Mouse (Mus musculus): ENCODE measurements around the gene Foxd2.

Gene Foxd2

DNA sequence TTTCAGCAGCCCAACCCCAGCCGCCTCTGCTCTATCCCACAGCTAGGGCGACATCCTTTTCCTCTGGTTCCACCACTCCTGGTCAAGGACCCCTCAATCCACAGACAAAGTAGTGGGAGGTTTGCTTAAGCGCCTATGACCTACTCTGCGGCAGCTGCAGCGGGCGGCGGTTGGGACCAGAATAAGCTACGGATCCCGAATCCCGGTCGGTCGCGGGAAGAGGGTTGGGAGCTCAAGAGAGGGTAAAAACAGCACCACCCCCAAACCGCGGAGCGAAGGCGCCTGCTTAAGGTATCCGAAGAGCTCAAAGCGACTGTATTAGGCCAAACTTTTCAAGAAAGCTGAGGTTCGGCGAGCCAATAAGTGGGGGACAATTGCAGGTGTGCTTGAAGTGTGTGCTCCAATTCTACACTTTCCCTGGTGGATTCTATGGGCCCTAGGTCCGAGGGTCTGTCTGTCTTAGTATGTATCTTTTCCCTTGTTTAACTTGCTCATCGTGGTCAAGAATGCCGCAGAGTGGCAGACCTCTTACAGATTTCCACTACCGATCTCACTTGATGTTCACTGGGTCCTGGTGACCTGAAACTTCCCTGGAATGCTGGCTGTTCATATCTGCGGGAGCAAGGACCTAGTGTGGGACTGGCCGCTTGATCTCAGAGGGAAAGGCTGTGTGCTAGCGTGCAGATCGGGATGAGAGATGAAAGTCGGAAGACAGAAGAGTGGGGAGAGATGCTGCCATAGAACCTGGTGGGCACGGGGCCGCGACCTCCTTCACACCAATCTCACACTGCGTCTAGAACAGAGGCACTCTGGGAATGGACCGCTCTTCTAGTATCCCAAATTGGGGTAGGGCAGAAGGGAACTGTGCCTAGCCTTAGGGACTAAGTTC, 4.3 kb upstream of the Foxd2 start:
- DNase-seq (ENCODE audit: low spot score): no peak

DNA sequence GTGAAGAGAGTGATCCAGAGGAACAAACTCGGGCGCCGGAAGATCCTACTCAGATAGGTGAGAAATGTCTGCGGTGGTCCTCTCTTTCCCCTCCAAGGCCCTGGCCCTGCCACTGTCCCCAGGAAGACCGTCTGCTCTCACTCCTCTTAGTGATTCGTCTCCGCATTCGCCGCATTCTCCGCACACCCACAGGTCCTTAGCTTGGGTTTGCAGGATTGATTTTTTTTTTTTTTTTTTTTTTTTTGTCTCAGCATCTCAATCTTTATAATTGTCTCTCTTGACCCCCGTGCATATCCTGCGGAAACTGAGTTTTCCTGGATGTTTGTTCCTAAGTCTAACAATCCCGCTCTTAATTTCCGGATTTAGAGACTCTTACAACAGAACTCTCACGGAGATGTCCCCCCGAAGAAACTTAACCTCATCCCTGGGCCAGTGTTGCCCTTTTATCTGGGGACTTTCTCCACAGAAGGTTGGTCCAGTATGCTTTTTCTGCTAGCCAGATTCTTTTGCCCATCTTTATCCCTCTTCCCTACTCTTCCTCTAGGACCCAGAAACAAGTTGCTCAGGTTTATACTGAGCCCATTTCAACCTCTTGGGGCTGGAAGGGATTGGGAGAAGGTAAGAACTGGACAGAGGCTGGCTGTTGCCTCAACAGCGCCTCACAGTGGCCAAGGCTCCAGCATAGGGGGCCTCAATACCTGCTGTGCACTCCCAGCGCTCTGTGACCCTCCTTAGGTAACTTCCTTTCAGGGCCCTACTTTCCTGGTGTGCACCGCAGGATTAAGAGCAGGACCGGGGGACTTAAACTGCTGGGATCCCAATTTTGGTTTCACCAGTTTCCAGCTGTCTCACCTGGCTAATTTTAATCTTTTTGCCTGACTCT, 1.2 kb upstream of the Foxd2 start:
- DNase-seq (ENCODE audit: low spot score): no peak

DNA sequence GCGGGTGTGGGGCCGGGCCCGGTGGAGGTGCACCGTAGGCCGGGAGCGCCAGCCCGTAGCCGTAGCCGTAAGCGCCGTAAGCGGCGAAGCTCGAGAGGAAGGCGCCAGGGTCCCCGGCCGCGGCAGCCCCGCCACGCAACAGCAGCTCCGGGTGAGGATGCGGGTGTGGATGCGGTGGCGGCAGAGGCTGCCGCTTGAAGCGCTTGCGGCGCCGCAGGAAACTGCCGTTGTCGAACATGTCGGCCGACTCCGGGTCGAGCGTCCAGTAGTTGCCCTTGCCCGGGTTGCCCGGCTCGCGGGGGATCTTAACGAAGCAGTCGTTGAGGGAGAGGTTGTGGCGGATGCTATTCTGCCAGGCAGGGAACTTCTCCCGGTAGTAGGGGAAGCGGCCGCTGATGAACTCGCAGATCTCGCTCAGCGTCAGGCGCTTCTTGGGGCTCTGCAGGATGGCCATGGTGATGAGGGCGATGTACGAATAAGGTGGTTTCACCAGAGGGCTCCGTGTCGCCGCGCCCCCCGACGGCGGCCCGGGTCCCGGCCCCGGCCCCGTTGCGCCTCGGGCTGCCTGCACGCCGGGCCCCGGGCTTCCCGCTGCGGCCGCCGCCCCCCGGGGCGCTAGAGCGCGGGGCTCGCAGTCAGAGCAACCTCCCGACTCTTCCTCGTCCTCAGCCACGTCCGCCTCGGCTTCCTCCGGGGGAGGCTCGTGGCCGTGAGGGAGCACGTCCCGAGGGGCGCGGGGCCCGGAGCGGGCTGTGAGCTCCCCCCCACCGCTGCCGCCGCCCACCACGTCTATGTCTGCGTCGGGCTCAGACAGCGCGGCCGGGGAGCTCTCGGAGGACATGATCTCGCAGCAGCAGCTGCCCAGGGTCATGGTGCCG, 483 bp downstream of the Foxd2 start:
- no peak for DNase-seq (ENCODE audit: low spot score)

DNA sequence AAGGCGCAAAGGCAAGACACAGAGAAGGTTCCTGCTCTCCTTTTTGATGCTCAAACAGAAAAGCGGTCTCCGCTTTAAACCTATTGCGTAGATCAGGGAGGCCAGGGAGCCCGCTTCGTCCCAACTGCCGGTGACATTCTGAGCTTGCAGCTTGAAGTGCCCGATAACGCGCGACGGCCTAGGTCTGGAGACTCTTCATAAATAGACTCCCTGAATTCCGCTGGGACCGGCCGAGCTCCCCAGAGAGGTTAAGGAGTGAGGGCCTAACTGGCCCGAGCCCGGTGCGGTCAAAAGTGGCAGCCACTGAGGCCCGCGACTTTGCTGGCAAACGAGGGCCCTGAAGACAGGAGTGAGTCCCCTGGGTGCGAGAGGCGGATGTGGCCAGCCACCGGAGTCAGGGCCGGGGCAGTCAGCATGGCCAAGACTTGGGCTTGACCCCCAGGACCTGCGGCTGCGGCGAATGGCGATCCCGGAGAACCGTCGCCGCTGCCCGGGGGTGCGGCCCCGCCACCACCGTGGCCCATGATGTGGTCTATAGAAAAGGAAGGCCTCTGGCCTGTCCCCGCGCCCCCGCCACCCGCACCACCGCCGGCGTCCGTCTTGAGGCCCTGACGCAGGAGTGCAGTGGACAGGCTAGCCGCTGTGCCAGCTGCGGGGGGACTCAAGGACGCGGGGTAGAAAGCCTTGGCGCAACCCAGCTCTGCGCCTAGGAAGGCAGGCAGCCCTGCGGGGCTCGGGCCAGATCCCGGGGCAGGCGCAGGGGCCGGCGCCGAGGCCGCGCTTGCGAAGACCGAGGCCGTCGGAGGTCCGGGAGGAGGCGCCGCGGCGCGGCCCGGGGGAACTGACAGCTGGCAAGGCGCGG, 1.4 kb downstream of the Foxd2 start:
- no peak for DNase-seq (ENCODE audit: low spot score)

DNA sequence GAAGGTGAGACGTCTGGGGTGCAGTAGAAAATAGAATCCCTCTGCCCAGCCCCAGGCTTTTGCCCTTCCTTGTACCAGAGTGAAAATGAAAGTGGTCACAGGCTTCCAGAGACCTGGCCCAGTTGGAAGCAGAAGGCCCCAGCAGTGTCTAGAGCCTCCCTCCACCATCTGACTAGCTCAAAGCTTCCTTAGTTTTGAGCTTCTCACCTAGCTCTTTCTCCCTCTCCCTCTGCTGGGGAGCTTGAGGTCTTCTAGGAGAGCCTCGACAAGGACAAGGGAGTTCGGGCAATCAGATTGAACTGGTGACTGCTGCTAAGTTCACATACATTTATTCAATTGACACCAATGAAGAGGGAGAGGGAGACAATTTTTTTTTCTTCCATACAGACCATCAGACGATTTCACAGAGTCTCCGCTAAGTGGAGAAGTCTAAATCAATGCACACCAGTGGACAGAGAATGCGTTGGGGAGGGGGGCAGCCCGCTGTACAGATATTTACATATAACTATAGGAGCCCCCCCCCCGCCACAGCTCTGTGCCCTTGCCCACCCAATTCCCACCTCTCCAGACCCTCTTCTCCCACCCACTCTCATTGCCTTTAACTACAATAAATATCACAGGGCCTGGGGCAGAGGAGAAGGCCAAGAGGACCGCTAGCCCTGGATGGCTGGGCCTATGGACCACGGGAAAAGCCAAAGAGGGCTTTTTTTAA, 2.5 kb downstream of the Foxd2 start:
- no peak for DNase-seq (ENCODE audit: low spot score)

DNA sequence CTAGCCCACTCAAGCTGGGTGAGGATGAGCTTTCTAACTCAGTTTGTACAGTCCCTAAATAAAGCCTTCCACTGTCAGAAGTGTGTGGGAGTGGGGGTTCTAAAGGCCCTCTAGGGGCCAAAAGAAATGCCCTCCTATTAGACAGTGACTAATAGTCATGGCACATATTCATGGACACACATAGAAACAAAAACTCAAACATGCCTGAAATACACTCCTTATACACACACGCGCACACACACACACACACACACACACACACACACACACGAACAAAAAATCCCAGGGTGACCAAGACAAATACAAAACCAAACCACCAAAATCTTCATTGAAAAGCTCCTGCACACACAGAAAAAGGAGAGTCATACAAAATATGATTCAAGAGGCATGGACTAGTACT, 3.2 kb downstream of the Foxd2 start:
- no peak for DNase-seq (ENCODE audit: low spot score)

DNA sequence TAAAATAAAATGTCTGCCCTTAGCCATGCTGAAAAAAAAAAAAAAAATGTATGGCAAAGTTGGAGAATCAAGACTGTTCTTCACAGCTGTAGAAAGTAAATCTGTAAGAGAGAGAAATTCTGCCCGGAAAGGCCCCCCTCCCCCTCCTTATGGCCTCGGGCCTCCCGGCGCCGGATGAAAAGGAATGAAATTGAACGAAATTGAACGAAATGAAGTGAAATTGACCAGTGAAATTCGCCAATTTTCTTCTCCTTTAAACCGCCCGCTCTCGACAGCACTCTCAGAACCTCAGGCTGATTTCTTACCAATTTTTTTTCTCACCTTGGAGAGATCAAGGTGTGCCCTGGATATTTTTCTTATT, 5.3 kb downstream of the Foxd2 start:
- DNase-seq (ENCODE audit: low spot score): no peak

DNA sequence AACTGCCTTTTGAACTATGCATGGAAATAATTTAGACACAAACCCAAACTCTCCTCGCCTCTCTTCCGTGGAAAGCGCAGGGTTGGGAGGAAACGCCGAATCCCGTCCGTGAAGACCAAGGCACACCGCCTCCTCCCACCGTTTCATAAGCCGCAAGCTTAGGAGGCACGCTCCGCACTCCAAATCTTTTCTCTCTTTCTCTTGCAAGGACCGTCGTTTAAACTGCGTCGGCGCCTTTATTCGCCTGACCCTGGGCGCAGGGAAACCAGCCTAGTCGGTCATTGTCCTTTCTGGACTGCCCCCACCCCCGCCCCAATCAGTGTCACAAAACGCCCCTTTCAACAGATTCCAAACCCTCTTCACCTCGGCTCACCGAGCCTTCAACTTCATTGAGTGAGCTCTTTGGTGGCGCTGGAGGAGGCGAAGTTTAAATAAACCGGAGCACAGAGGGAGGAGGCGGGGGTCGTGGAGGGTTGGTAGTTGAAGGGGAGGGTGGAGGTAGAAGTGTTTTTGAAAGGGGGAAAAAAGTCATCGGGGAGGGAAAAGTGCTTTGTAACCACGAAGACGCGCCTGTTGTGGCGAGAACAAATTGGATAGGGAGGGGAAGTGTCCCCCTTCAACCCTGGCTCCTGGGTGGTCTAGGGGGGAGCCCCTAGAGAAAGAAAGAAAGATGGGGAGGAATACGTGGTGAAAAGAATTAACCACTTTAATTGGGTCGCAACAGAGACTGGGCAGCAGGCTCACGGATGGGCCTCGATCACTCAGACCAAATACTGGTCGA, 5.8 kb downstream of the Foxd2 start:
- no peak for DNase-seq (ENCODE audit: low spot score)

DNA sequence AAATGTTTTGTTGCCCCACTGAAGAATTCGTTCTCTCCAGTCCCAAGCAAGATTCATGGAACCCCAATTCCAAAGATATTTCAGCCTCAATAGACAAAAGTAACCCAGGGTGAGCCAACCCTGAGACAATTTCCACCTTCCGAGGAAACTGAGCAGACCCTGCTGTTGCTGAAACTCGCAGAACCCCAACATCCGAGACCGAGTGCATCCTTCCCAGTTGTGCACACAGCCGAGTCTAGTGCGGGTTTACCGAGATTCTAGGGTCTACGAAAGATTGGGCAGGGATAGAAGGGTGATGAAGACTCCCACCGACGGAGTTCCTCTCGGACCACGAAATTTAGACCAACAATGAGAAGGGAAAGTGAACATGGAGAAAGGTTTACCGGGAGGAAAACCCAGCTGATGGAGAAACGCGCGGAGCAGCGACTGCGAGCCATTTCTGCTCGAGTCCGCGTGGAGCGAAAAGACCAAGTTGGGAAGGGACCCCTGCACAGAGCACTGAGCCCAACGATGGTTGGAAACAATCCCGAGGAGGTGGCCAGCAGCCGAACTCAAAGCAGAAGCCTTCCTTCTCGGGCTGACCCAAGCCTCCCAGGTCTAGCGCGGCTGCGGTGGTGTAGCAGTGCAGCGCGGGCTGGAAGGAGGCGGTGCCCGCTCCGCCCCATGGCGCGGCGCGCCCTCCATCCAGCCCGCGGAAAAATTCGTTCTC, 6.9 kb downstream of the Foxd2 start:
- no peak for DNase-seq (ENCODE audit: low spot score)

DNA sequence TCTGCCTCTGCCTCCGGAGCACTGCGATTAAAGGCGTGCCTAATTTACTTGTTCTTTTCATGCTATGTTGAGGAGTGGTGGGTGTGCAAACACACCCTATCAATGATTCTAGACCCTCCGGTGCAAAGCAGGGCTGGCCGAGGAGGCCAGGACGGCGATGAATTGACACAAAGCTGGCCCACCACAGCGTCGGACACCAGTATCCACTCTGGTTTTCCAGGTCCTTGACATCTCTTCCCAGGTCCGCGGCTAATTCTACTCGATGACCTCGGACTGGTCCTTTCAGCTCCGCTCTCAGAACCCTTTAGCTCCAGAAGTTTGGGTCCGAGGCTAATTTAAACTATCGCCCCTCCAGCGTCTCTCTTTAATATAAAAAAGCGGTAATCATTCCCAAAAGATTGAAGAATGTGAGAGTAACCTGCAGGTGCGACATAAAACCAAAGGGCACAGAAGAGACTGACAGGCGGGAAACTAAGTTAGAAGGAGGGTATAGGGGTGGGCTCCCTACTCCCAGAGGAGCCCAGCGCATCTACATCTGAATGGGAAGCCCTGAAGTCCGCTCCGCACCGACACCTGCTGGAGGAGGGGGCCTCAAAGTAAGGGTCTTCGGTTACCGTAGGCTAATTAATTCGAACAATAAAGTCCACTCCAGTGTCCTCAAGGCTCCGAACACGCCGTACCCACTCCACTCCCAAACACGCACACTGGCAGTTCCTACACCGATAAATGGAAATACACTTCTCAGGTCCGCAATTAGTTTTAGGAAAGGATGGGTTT, 7.6 kb downstream of the Foxd2 start:
- no peak for DNase-seq (ENCODE audit: low spot score)

DNA sequence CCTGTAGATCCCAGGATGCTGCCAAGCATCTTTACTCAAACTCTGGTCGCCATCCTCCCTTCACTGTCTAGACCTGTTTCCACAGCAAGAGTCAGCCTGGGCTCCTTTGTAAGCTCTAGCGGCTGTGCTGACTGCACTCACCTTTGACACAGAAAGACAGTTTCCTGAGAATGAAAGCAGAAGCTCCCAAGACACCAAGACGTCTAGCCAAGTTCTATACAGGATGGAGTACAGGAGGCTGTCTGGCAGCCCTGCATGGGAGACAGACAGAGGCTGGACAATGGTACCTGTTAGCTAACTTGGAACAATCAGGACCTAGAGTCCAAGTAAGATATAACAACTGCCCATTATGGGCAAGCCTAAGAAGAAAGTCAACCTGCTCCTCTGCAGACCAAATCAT, 8.8 kb downstream of the Foxd2 start:
- no peak for DNase-seq (ENCODE audit: low spot score)

DNA sequence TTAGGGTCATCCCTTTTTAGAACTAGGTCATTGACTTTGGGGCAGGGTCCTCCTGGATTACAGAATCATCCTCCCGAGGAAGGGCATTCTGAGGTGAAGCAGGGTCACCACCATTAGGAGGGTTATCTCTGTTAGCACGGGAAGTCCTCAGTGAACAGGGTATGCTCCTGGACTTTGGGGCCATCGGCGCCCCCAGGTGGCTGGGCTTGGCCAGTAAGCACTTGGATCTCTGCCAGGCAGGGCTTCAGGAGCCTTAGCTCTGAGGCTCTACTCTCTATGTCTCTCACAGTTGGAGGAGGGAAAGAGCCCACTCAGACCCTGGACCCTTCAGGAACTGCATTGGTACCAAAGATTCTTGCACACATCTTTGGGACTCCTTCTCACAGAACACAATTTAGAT, 10.8 kb downstream of the Foxd2 start:
- DNase-seq (ENCODE audit: low spot score): no peak

DNA sequence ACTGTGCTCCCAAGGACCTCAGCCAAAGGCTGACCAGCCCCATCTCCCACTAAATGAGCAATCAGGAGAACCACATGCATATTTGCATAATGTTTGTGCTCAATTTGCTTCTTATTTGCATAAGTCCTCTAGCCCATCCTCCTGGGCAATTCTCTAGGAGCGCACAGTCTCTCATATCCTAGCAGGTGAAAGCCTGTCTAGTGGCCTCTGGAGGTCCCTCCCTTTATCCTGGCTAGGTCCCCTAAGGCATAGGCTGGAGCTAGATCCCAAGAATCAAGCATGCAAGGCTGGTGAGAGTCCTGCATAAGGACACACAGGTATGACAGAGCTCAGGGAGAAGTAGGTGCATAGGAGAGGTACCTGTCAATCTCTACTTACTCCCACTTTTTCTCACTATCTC, 26.4 kb downstream of the Foxd2 start:
- DNase-seq (ENCODE audit: low spot score): no peak

DNA sequence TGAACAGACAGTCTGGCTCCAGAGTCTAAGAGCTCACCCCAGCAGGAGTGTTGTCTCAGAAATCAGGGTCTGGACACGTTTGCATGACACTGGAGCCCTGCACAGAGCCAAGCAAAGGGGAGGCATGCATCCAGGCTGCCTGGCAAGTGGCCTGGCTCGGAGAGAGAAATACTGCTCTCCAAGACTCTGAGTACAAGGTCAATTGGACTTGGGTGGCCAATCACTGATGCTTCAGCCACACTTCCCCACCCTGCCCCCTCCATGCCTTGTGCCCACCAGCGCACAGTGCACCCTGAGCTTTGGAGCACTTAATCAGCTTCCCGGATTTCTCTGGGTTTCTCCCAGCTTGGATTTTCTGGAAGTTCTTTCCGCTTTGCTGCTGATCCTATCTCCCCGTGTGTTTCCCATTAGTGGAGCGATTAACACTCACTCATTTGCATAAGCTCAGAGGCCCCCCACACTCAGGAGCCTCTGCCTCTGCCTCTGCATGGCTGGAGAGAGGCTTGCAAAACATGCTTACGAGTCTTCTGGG, 32.2 kb downstream of the Foxd2 start:
- no peak for DNase-seq (ENCODE audit: low spot score)

DNA sequence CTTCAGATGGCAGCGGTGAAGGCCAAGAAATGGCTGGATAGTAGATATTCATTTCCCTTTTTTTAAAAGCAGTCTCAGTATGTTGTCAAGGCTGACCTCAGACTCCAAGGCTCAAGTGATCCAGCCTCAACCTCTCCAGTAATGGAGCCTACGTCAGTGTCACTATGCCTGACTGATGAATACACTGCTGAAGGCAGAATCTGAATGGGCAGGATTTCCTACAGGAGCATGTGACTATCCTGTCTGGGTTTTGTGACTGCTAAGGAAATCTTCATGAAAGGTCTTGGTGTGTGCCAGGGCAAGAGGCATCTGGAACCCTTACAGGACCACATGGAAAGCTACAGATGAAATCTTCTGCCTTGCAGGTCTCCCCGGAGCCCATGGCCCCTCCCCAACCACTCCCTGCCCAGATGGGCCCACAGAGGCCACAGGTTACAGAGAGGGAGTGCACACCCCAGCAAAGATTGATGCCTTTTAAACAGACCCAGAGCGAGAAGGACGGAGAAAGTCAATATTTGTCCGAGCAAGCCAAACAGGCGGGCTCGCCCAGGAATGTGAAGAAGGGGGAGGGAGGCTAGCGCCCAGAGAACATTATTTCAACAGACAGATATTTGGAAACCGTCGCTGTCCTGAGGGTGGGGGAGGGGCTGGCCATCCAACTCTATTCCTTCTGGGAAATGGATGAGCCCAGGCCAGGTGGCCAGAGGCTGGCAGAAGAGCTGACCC, 38.7 kb downstream of the Foxd2 start:
- no peak for DNase-seq (ENCODE audit: low spot score)

DNA sequence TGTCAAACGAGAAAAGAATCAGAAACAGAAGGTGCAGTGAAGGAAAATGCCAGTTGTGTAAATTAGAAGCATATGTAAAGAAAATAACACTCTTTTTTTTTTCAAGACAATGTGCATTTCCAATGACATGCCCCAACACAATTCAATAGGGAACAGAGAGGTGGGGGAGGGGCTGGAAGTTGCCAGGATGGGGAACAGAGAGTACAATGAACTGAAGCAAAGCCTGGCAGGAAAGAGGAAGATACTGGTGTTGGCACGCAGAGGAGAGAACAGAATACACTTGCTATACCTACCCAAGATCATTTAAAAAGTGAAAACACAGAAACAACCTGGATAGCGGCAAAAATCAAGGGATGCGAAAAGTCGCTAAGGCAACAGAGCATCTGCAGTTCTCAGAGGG, 45.5 kb downstream of the Foxd2 start:
- no peak for DNase-seq (ENCODE audit: low spot score)

DNA sequence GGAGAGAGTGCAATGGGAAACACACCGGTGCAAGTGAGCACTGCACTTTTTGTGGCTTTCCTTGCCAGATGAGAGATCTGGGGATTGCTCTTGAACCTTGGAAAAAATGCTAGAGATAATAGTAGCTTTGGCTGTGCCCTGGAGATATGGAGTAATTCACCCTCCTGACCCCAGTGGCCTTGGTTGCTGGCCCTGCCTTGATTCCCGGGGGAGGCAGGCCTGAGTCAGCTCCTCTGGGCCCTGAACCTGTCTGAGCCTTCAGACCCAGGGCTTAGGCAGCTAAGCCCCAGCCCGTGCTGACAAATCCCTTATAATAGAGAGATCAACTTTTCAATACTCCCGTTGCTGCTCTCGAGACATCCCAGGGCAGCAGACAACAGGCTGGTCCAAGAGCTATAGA, 50.2 kb downstream of the Foxd2 start:
- DNase-seq (ENCODE audit: low spot score): no peak
